Mouse (Mus musculus) mouse embryonic stem cell (cell line): Measurements from ENCODE around the gene Maml3.

ENCODE experiments used
- in situ Hi-C, 2 experiments: fragments of 300-500 bp; cut with MboI; formaldehyde crosslinking; loops; 1 replicate in 1 of 2; 3 replicates in 1 of 2; pipeline ENCODE4 v1.14.3; 2019 to 2020; ENCODE audit warnings: low sequenced_read_pairs in 2 of 2, low pct_unique_long_range_greater_than_20kb in 1 of 2, mixed read lengths in 1 of 2; ENCODE audit not compliant: unreplicated experiment in 1 of 2

Maml3 gene

DNA sequence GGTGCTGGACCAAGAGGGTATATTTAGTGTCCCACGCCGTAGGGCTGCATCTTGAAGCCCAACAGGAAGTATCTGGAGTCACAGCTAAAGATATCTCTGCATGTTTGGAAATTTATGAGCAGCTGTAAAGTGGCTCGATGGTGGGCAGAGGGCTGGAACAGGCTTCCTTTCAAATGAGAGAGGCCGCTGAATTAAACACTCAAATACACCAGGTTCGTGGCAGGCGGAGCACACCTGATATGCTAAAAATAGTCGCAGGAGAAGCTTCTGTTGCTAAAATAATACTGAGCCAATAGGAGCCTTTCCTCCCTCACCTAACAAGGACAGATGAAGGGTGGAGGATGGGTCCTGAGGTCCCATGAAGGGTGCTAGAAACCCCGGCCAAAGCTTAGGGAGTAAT lies 376.9 kb downstream of the Maml3 start:
- in situ Hi-C loops = no loop called here

DNA sequence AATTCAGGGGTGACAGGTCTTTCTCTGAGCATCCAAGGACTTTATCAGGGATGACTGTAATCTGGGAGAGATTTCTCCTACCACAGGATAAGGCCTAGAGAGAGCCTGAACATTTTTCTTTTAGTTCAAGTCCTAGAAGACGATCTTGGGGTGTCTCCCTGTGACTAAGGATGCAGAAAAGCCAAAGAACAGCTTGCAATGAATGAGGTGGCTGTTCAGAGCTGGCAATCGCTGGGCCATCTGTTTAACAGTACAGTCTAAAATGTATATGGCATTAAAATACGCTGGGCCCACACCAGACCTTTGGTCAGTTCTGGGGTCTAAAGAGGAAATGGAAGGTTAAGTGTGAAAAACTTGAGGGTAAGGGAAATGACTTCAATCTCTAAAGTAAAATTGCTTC lies 377.4 kb downstream of the Maml3 start:
- in situ Hi-C loops = no loop called here

DNA sequence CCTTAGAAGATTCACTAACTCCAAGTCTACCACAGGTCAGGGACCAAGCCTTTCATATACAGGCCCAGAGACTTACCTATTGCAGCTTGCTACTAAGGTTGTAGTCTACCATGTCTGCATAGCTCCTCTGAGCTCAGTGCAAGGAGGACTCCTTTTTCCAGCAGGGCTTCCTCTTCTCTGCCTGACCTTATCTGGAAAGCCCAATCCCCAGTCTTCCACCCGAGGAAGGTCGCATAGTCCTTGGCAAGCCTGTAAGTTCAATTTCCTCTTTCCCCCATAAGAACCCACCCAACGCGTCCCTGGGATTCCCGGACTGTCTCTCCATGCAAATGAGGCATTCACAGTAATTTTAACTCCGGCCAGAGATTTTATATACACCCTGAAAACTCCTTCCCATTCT lies 378.6 kb downstream of the Maml3 start:
- in situ Hi-C loops = no loop called here

GRCm38 (mm10) chr3:51719982-51720381 lies 384.9 kb downstream of the Maml3 start:
- in situ Hi-C loops = no loop called here

DNA sequence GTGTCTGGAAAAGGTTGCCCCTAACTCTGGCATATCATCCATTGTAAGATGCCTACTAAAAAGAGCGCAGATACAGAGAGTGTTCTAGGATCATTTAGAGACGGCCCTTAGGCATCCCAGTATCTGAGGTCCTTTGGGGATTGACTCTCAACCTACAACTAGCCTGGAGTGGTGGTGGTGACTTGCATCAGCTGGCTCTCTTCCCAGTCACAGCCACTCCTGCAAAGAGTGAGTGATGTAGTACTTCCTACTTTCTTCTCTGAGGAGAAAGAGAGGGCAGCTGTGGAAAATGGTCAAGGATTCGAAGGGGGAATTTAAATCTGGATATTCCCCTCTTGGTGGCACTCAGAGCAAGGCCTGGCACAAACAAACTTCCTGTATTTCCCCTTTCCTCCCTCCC lies 385.5 kb downstream of the Maml3 start:
- in situ Hi-C loops = no loop called here

DNA sequence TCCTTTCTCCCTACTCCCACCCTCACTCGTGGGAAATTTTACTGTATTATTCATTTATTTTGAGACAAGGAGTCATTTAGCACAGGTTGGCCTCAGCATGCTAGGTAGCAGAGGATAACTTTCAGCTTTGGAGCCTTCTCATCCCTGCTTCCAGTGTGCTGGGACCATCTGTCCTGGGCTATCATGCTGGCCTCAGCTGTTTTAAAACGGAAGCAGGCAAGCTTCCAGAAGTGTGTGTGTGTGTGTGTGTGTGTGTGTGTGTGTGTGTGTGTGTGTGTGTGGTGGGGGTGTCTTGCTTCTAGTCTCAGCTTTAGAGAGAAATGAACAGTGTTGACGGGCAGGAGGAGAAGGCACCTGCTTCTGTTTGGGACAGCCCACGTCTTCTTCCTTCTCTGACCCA lies 387.0 kb downstream of the Maml3 start:
- in situ Hi-C loops = no loop called here

- in situ Hi-C loops = no loop called here
Observed at GRCm38 (mm10) chr3:51717455-51717854, 387.4 kb downstream of the Maml3 start.

DNA sequence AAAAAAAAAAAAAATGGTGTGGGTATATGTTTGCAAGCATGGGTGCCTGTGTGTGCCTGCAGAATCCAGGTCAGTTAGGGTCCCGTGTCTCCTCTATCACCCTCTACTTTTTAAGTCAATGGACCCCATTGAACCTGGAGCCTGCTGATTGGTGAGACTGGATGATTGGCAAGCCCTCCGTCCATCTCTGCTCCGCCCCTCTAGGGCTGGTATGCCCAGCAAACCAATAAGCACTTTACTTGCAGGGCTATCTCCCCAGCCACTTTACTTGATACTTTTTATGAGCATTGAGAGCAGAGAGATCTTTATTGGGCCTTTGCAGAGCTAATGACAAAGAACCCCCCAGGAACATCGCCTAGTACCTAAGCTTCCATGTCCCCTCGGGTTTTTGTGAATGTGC lies 390.4 kb downstream of the Maml3 start:
- in situ Hi-C loops = no loop called here

DNA sequence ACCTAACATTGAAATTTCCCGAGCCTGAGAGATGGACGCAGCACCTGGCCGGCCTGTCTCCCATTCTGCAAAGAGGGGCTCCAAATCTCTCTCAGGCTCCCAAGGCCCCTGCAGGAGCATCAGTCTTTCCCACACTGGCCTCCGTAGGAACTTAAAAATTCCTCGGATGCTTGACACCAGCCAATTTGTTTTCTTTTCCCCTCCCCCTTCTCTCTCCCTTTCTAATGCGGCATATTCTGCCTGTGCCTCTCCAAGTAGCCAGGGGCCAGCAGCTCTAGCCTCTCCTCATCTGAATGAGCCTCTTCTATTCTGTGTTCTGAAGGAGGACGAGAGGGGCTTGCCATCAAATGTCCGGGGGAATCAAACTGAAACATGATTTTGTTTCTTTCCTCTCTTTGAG lies 391.6 kb downstream of the Maml3 start:
- in situ Hi-C loops = no loop called here

DNA sequence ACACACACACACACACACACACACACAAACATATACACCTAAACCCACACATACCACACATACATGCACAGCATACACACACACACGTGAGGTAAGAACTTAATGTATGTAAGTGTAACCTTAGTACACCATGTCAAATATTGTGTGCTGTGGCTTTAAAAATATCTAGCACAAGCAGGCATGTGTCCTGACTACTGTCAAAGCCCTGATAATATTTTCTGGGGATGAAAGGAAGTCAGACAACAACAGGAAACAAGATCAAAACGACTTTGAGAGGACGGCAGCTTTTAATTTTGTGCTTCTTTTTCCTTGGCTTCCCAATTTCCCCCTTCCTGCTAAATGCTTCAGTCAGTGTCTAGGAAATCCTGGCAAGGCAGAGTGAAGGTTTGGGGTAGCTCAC lies 392.5 kb downstream of the Maml3 start:
- in situ Hi-C loops = no loop called here

- in situ Hi-C loops = no loop called here
Observed at GRCm38 (mm10) chr3:51708746-51709411, 396.0 kb downstream of the Maml3 start.

DNA sequence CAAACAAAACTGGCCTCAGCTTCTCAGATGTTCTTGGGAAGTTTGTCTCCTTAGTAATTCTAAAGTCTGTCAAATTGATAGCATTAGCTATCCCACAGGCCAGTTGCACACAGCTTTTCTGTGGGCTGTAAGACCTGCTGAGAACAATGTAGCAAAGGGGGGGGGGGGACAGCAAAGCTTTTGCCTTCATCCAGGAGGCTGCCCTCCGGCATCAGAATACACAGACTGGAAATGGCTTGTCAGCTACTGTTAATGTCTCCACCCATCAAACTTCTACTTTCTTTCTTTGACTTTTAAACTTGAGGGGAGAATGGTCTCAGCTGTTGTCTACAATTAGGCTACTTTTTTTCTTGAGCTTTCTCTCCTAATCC lies 396.5 kb downstream of the Maml3 start:
- in situ Hi-C loops = no loop called here

DNA sequence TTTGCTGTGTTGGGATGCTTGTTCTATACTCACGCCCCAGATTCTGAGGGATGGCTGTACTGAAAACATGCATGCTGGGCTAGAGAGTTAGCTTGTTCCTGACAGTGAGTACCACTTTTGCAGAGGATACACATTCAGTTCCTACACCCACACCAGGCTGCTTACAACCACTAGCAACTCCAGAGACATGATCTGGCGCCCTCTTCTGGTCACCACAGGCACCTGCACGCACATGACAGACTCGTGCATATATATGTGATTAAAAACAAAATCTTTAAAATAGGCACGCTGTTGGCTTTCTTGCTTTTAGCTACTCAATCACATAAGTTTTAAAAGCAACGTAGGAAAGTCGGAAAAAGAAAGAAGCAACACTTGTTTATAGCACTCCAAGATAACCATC lies 399.7 kb downstream of the Maml3 start:
- in situ Hi-C loops = no loop called here

- in situ Hi-C loops = no loop called here
Observed at GRCm38 (mm10) chr3:51703478-51703877, 401.4 kb downstream of the Maml3 start.

- in situ Hi-C loops = no loop called here
Observed at GRCm38 (mm10) chr3:51702701-51703286, 402.1 kb downstream of the Maml3 start.

GRCm38 (mm10) chr3:51701950-51702349 lies 402.9 kb downstream of the Maml3 start:
- in situ Hi-C loops = no loop called here

DNA sequence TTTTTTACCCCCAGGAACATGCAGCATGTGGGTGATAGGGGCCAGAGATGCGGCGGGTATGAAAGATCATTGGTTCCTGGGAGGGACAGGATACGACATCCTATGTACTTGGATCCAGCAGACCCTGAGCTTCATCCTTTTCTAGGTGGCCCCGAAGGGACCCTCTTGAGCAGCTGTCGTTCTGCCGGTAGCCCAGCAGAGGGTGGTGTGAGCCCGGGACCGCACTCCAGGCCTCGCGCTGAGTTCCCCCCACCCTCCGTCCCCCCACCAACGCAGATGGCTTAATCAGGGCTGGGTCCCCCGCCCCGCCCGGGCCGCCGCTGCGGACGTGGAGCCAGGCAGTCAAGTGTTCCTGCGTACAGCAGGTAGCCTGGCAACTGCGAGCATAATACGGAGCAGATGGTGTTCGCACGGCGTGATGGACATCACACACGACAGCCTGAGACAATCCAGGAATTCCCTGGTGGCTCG lies 403.6 kb downstream of the Maml3 start:
- in situ Hi-C loops = no loop called here

DNA sequence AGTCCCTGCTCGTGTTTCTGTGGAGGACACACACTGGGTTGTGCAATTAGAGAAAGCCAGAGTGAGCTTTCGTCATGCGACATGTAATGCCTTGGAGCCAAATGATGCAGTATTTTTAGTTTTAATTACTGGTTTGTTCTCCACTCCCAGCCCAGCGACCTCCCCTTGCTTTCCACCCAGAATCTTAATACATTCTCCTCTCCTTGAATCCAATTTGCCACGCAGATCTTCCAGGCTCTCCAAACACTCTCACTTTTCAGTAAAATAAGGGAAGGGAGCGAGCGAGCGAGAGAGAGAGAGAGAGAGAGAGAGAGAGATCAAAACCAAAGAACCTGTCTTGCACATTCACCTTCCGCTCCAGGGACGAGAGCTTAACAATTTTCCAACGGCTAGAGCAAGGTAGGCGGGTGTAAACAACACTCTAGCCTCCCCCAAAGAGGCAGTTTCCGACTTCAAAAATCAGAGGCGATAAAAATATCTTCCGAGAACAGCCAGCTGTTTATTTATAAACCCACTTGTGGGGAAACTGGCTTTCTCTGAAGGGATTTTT lies 404.1 kb downstream of the Maml3 start:
- in situ Hi-C loops = no loop called here

DNA sequence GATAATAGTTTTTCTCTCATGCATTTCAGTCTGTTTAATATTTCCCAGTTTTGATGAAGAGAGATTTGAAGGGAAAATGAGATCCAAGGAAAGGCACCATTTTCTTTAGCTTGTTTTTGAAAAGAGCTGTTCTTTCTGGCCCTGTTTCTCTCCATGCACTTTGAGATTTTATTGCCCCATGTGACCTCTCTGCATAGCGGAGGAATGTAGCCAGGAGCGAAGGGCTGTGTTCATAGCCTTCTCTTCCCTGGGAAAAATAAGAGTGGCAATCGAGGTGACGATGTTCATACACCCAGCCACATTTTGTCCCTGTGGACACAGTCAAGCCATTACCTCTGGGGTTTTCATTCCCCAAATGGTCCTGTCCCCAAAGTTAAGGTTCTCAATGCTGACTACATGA lies 404.8 kb downstream of the Maml3 start:
- in situ Hi-C loops = no loop called here

DNA sequence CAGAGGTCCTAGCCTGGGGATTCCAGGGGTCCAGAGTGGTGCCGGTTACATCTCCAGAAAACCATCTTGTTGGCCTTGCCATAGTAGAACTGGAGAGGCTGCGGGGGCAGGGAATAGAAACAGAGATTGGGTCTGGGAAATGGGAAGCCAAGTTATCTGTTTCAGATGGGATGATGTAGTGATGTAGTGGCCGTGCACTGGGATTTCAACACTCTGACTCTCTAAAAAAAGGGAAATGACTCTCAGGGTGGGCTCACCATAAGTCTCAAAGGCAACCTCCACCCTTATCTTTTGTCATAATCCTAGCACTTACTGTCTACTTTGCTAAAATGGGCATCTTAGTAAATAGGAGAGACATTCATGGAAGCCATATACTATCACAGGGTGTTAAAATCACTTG lies 406.9 kb downstream of the Maml3 start:
- in situ Hi-C loops = no loop called here
